Mouse (Mus musculus): ENCODE measurements around the gene Fut1. TPM values are rescaled to one million over a fixed set of nuclear protein-coding genes. Genes with fewer than 3 reads are reported as not detected.

Fut1 gene
- polyA plus RNA-seq, 1 experiment from 2014 or later: 0.70 TPM

- Histone ChIP-seq H3K9ac (ENCODE audit: low read length) (no peak within 1 kb of the TSS), H3K4me3 (ENCODE audit: low read depth, low read length) (no peak within 1 kb of the TSS; the same call in 1 of the 2 replicates)
- 70% methylated on average over 7 of the region's 7 CpGs for WGBS
Measured at GRCm38 (mm10) chr7:45666161-45666560, 49.1 kb downstream of the Fut1 start, which contains the start of gene Fut2. TSS of gene Fut2 (minus strand) at chr7:45666394.

GRCm38 (mm10) chr7:45667761-45668160 lies 50.7 kb downstream of the Fut1 start:
- H3K27me3 ChIP-seq (replicated peaks; ENCODE audit: control insufficient read depth, insufficient read depth, low read length): no peaks in the 10 kb centered on the region
- no peaks in the 10 kb centered on the region for H3K9me3 ChIP-seq (ENCODE audit: control insufficient read depth, low read length)
- peaks cover 10% of the 10 kb centered on the region; the same call in 1 of the 2 replicates for H3K4me1 ChIP-seq (replicated peaks; ENCODE audit: control insufficient read depth, insufficient read depth, low read length)
- no peaks in the 10 kb centered on the region for H3K36me3 ChIP-seq (ENCODE audit: control insufficient read depth, insufficient read depth, low read length)
- no peak overlapping the region for H3K4me2 ChIP-seq (ENCODE audit: low read length)
- no peak overlapping the region for H3K4me3 ChIP-seq (ENCODE audit: low read depth, low read length)
- H3K9ac ChIP-seq (ENCODE audit: low read length): no peak overlapping the region
- no peak for ATAC-seq (replicated peaks; ENCODE audit: low FRiP score, low TSS enrichment, low read depth)
- WGBS: 73% methylated on average over 14 of the region's 14 CpGs
- no peak overlapping the region for H3K27ac ChIP-seq (ENCODE audit: low read depth)
- no peak for DNase-seq (ENCODE audit: low spot score)

More at GRCm38 (mm10) chr7:45666161-45666560, 49.1 kb downstream of the Fut1 start, which contains the start of gene Fut2:
- no peaks in the 10 kb centered on the region for H3K9me3 ChIP-seq (ENCODE audit: control insufficient read depth, low read length)
- H3K27ac ChIP-seq (ENCODE audit: low read depth): no peak within 1 kb of the TSS
- ATAC-seq (replicated peaks; ENCODE audit: low FRiP score, low TSS enrichment, low read depth): 0 out of 2 replicates have a peak, but pooled peaks have one; percentile 9
- peak within 1 kb of the TSS; percentile 34 for H3K4me2 ChIP-seq (ENCODE audit: low read length)
- DNase-seq (ENCODE audit: low spot score): no peak
- no peaks in the 10 kb centered on the region for H3K27me3 ChIP-seq (replicated peaks; ENCODE audit: control insufficient read depth, insufficient read depth, low read length)
- no peaks in the 10 kb centered on the region for H3K36me3 ChIP-seq (ENCODE audit: control insufficient read depth, insufficient read depth, low read length)
- H3K4me1 ChIP-seq (replicated peaks; ENCODE audit: control insufficient read depth, insufficient read depth, low read length): peaks cover 10% of the 10 kb centered on the region; the same call in 1 of the 2 replicates

GRCm38 (mm10) chr7:45668921-45669320 lies 51.8 kb downstream of the Fut1 start:
- Histone ChIP-seq H3K36me3 (ENCODE audit: control insufficient read depth, insufficient read depth, low read length) (no peaks in the 10 kb centered on the region), H3K27me3 (replicated peaks; ENCODE audit: control insufficient read depth, insufficient read depth, low read length) (no peaks in the 10 kb centered on the region), H3K27ac (ENCODE audit: low read depth) (no peak overlapping the region), H3K9me3 (ENCODE audit: control insufficient read depth, low read length) (no peaks in the 10 kb centered on the region), H3K4me2 (ENCODE audit: low read length) (no peak overlapping the region), H3K9ac (ENCODE audit: low read length) (no peak overlapping the region), H3K4me1 (replicated peaks; ENCODE audit: control insufficient read depth, insufficient read depth, low read length) (peaks cover 10% of the 10 kb centered on the region; the same call in 1 of the 2 replicates), H3K4me3 (ENCODE audit: low read depth, low read length) (no peak overlapping the region)
- WGBS: 95% methylated on average over 9 of the region's 9 CpGs
- ATAC-seq (replicated peaks; ENCODE audit: low FRiP score, low TSS enrichment, low read depth) (no peak), DNase-seq (ENCODE audit: low spot score) (no peak)

Other genes starting within 250 kb of the Fut1 start
- gene Lin7b, start 246.7 kb upstream of the Fut1 start, polyA plus RNA-seq (2014; fragmentation: Nextera tagmentation; extraction: Ambion mirVana): 3.0 and 3.2 TPM in 2 replicates
- gene Snrnp70, start 221.5 kb upstream of the Fut1 start, polyA plus RNA-seq (2014; fragmentation: Nextera tagmentation; extraction: Ambion mirVana): 77.1 and 86.0 TPM in 2 replicates
- gene Kcna7, start 211.6 kb upstream of the Fut1 start, polyA plus RNA-seq (2014; fragmentation: Nextera tagmentation; extraction: Ambion mirVana): 0.11 TPM in 1 of 2 replicates, not detected in the other
- gene Ntf5, start 203.6 kb upstream of the Fut1 start, polyA plus RNA-seq (2014; fragmentation: Nextera tagmentation; extraction: Ambion mirVana): 2.3 and 3.9 TPM in 2 replicates
- 0.38 and 0.47 TPM in 2 replicates for gene Lhb, start 196.5 kb upstream of the Fut1 start, polyA plus RNA-seq (2014; fragmentation: Nextera tagmentation; extraction: Ambion mirVana)
- 36.0 and 36.2 TPM in 2 replicates for gene Gys1, start 182.4 kb upstream of the Fut1 start, polyA plus RNA-seq (2014; fragmentation: Nextera tagmentation; extraction: Ambion mirVana)
- gene Ruvbl2, start 179.2 kb upstream of the Fut1 start, polyA plus RNA-seq (2014; fragmentation: Nextera tagmentation; extraction: Ambion mirVana): 164 and 174 TPM in 2 replicates
- 4,654 and 4,671 TPM in 2 replicates for gene Ftl1, start 157.4 kb upstream of the Fut1 start, polyA plus RNA-seq (2014; fragmentation: Nextera tagmentation; extraction: Ambion mirVana)
- gene Bax, start 150.4 kb upstream of the Fut1 start, polyA plus RNA-seq (2014; fragmentation: Nextera tagmentation; extraction: Ambion mirVana): 134 and 139 TPM in 2 replicates
- 1.8 and 2.3 TPM in 2 replicates for gene Tulp2, start 135.4 kb upstream of the Fut1 start, polyA plus RNA-seq (2014; fragmentation: Nextera tagmentation; extraction: Ambion mirVana)
- gene Gm45808, start 130.5 kb upstream of the Fut1 start, polyA plus RNA-seq (2014; fragmentation: Nextera tagmentation; extraction: Ambion mirVana): not detected in 2 replicates
- gene Dhdh, start 128.5 kb upstream of the Fut1 start, polyA plus RNA-seq (2014; fragmentation: Nextera tagmentation; extraction: Ambion mirVana): 2.9 and 3.5 TPM in 2 replicates
- gene Nucb1, start 106.9 kb upstream of the Fut1 start, polyA plus RNA-seq (2014; fragmentation: Nextera tagmentation; extraction: Ambion mirVana): 192 and 204 TPM in 2 replicates
- gene Ppp1r15a, start 91.0 kb upstream of the Fut1 start, polyA plus RNA-seq (2014; fragmentation: Nextera tagmentation; extraction: Ambion mirVana): 14.7 and 15.0 TPM in 2 replicates
- gene Plekha4, start 91.0 kb upstream of the Fut1 start, polyA plus RNA-seq (2014; fragmentation: Nextera tagmentation; extraction: Ambion mirVana): 0.97 and 1.5 TPM in 2 replicates
- 2.3 and 2.5 TPM in 2 replicates for gene Hsd17b14, start 62.4 kb upstream of the Fut1 start, polyA plus RNA-seq (2014; fragmentation: Nextera tagmentation; extraction: Ambion mirVana)
- gene Bcat2, start 47.1 kb upstream of the Fut1 start, polyA plus RNA-seq (2014; fragmentation: Nextera tagmentation; extraction: Ambion mirVana): 56.7 and 60.1 TPM in 2 replicates
- gene Fgf21, start 1.8 kb upstream of the Fut1 start, polyA plus RNA-seq (2014; fragmentation: Nextera tagmentation; extraction: Ambion mirVana): 0.19 and 0.58 TPM in 2 replicates
- gene Izumo1, start 4.5 kb downstream of the Fut1 start, polyA plus RNA-seq (2014; fragmentation: Nextera tagmentation; extraction: Ambion mirVana): 0.13 and 0.27 TPM in 2 replicates
- gene Rasip1, start 10.2 kb downstream of the Fut1 start, polyA plus RNA-seq (2014; fragmentation: Nextera tagmentation; extraction: Ambion mirVana): 7.7 and 9.1 TPM in 2 replicates
- gene Mamstr, start 22.7 kb downstream of the Fut1 start, polyA plus RNA-seq (2014; fragmentation: Nextera tagmentation; extraction: Ambion mirVana): 5.1 and 6.8 TPM in 2 replicates
- 7.9 and 8.3 TPM in 2 replicates for gene Fut2, start 49.1 kb downstream of the Fut1 start, polyA plus RNA-seq (2014; fragmentation: Nextera tagmentation; extraction: Ambion mirVana)
- 0.80 and 0.83 TPM in 2 replicates for gene Ntn5, start 66.7 kb downstream of the Fut1 start, polyA plus RNA-seq (2014; fragmentation: Nextera tagmentation; extraction: Ambion mirVana)
- 4.8 and 6.0 TPM in 2 replicates for gene Sec1, start 77.1 kb downstream of the Fut1 start, polyA plus RNA-seq (2014; fragmentation: Nextera tagmentation; extraction: Ambion mirVana)
- 7.3 and 8.2 TPM in 2 replicates for gene Car11, start 82.6 kb downstream of the Fut1 start, polyA plus RNA-seq (2014; fragmentation: Nextera tagmentation; extraction: Ambion mirVana)
- gene Dbp, start 87.8 kb downstream of the Fut1 start, polyA plus RNA-seq (2014; fragmentation: Nextera tagmentation; extraction: Ambion mirVana): 3.7 and 4.0 TPM in 2 replicates
- gene Rpl18, start 98.2 kb downstream of the Fut1 start, polyA plus RNA-seq (2014; fragmentation: Nextera tagmentation; extraction: Ambion mirVana): 1,434 and 1,450 TPM in 2 replicates
- 27.3 and 28.1 TPM in 2 replicates for gene Sphk2, start 100.7 kb downstream of the Fut1 start, polyA plus RNA-seq (2014; fragmentation: Nextera tagmentation; extraction: Ambion mirVana)
- gene Fam83e, start 103.9 kb downstream of the Fut1 start, polyA plus RNA-seq (2014; fragmentation: Nextera tagmentation; extraction: Ambion mirVana): 4.1 and 5.8 TPM in 2 replicates
- 0.45 TPM in 1 of 2 replicates, not detected in the other for gene Spaca4, start 108.5 kb downstream of the Fut1 start, polyA plus RNA-seq (2014; fragmentation: Nextera tagmentation; extraction: Ambion mirVana)
- gene Lmtk3, start 166.4 kb downstream of the Fut1 start, polyA plus RNA-seq (2014; fragmentation: Nextera tagmentation; extraction: Ambion mirVana): 1.5 and 1.9 TPM in 2 replicates
- gene Sult2b1, start 167.4 kb downstream of the Fut1 start, polyA plus RNA-seq (2014; fragmentation: Nextera tagmentation; extraction: Ambion mirVana): 1.2 and 2.3 TPM in 2 replicates
- gene Cyth2, start 197.3 kb downstream of the Fut1 start, polyA plus RNA-seq (2014; fragmentation: Nextera tagmentation; extraction: Ambion mirVana): 91.9 and 95.5 TPM in 2 replicates
- 1.2 and 1.5 TPM in 2 replicates for gene Kcnj14, start 207.5 kb downstream of the Fut1 start, polyA plus RNA-seq (2014; fragmentation: Nextera tagmentation; extraction: Ambion mirVana)
- 86.9 and 95.1 TPM in 2 replicates for gene Grwd1, start 213.7 kb downstream of the Fut1 start, polyA plus RNA-seq (2014; fragmentation: Nextera tagmentation; extraction: Ambion mirVana)

Measured in intestine, embryonic 14.5 days (tissue).